Mouse (Mus musculus) adrenal gland, postnatal 36 days (tissue): Measurements from ENCODE around the gene Cyp4f17. TPM values are rescaled to one million over a fixed set of nuclear protein-coding genes. Genes with fewer than 3 reads are reported as not detected.
"Not testable (repeated sequence)": the region's sequence is repeated elsewhere in the genome, so short reads cannot be mapped to it uniquely, and the experiment has no call there.

Experiments
- DNase-seq, 2 experiments: peaks; one replicate each; pipeline ENCODE4 v3.0.0; 2021; ENCODE audit warnings: mixed read lengths in 1 of 2
- long read RNA-seq, 2 experiments: library from polyadenylated mRNA; stranded (forward); transcript quantifications; one replicate each; pipeline ENCODE4 v2.0.0; 2021; ENCODE audit warnings: borderline sequencing depth in 2 of 2
- total RNA-seq, 2 experiments: library from RNA; stranded (reverse); gene quantifications; 2 replicates each; pipeline ENCODE4 v1.2.3; 2021

The Cyp4f17 gene
- total RNA-seq = 1 to 10 TPM; 6.9 to 8.8 TPM
- long read RNA-seq, experiment 1, partial matches to known transcripts = 0 of 4 reads
- long read RNA-seq, experiment 1, other reads (novel, unspliced or antisense) = 2 of 4 reads
- long read RNA-seq, experiment 2, partial matches to known transcripts = 1 of 4 reads
- long read RNA-seq, experiment 2, other reads (novel, unspliced or antisense) = 2 of 4 reads

DNA sequence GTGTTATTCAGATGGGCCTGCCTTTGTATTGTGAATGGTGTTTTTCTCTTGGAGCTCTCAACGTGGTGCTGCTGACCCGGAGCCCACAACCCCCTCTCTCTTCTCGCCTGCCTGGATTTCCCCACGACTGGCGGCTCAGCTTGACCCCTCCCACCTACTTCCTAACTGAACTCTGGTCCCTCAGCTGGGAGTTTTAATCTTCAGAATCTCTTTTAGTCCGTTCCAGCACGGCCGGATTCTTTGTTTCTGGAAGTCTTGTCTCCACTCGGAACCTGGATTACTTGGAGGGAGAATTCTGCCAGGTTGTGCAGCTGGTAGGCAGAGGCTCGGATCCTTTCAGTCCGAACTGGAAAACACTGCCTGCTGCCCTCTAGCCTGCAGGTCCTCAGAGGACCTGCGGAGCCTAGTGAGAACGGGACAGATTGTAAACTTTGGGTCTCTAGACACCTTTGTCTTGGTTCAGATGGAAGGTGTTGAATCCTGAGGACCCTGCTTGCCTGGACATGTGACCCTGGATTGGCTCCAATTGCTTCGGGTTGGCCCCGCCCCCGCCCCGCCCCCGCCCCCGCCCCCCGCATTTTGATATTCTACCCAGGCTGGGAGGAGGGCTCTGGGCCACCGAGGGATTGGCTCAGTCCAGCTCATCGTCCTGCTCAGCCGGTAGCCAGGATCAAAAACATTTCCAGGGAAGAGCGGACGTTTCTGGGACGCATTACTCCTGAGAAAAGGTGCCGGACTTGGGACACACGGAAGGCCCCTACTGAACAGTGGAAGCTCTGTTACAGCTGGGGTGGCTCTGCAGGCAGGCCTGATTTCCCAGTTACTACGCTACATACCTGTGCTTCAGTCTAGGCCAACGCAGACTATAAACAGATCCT is at the start of gene Cyp4f17:
TSS of gene Cyp4f17 (plus strand) at position 200 of the 878 bp plus-strand sequence.
- peak; percentile 50 to 72 for DNase-seq

DNA sequence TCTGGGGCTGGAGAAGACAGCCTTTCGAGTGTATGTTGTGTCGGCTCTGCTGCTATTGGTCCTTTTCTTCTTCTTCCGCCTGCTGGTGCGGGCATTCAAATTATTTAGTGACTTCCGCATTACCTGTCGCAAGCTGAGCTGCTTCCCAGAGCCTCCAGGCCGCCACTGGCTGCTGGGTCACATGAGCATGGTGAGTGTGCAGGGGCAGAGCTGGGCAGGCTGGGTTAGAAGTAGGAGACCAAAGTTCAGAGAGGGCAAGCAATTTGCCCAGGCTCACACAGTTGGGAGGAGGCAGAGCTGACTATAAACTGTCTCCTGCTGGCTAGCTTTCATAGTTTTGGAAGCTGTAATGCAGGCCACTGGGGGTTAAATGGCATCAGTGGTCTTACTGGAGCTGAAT is 37.4 kb upstream of the Cyp4f17 start:
- DNase-seq = no peak

DNA sequence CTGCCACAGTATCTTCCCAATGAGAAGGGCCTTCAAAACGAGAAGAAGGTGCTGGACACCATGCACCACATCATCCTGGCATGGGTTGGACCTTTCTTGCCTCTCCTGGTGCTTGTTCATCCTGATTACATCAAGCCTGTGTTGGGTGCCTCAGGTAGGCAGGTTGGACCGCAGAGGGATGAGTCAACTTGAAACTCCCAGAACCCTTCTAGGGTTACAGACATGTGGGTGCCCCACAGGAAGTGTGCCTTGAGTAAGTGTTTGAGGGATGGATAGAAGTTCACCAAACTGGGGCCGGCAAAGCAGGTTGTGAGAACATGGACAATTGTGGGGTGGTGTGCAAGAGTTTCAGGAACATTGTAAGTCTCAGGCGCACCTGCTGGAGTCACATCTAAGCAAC is 35.1 kb upstream of the Cyp4f17 start:
- DNase-seq = no peak

DNA sequence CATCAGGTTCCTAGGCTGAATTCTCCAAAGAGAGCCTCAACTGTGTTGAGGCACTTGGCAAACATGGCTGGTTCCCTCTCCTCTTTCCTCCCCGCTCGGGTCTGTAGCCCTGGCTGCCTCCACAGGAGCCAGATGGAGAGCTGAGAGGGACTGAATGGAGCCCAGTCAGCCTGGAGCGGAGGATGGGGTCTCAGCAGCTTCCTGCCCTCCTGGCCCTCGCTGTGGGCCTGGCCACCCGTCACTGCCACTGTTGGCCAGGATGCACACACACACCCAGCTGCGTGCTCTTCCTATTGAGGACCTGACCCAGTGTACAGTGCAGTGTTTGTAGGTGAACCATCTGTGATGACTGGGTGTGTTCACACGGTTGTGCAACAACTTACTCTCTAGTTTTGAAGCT is 33.7 kb upstream of the Cyp4f17 start:
- no peak for DNase-seq

DNA sequence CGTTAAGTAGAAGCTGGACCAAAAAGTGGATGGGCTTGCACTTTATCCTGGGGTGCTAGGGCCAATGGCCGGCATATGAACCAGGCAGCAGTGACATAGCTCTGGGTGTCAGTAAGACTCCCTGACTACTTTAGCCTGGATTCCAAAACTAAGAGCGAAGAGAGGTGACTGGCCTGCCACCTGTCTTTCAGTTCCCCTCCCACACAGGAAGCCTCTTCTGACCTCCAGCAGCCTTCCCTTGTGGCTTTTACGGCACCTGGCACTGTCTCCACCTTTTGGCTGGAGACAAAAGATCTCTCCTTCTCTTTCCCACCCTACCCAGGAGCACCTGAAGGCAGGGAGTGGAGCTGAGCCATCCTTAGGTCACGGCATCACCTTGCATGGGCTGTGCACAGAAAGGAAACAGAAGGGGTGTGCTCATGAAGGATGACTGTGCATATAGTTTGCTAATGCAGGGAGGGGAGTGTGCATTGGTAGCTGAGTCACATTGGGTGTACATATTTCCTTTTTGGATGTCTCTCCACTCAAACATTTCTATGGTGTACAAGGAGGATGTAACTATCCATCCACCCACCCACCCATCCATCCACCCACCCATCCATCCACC is 30.8 kb upstream of the Cyp4f17 start:
- DNase-seq = no peak

DNA sequence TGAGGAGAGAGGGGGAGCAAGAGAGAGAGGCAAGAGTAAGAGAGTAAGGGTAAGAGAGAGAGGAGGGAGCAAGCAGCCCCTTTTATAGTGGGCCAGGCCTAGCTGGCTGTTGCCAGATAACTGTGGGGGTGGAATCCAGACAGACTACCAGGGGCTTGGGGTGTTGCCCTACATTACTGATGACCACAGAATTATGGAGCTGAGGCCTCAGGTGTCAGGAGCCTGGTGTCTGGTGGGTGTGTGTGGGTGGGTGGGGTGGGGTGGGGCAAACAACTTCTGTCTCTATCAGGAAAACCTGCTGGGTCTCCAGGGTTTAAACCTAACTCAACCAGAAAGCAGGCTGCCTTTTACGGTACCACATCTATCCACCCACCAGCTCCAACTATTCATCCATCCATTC is 28.6 kb upstream of the Cyp4f17 start:
- no peak for DNase-seq

DNA sequence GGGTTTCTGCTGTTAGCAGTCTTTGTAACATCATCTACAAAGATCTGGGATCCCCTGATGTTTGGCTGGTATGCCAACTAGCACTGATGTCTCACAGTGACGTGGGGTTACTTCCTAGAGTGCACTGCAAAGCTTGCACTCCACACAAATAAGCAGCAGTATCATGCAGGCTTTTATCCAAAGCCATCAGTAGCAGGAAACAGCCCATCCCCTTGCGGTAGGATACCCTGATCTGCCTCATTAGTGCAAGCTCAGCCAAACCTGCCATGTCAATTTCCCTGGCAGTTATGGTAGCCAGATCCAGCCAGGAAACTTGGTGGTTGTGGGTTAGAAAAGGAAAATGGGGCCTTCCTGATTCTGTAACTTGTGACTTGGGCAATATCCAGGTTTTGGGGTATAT is 27.1 kb upstream of the Cyp4f17 start:
- no peak for DNase-seq

DNA sequence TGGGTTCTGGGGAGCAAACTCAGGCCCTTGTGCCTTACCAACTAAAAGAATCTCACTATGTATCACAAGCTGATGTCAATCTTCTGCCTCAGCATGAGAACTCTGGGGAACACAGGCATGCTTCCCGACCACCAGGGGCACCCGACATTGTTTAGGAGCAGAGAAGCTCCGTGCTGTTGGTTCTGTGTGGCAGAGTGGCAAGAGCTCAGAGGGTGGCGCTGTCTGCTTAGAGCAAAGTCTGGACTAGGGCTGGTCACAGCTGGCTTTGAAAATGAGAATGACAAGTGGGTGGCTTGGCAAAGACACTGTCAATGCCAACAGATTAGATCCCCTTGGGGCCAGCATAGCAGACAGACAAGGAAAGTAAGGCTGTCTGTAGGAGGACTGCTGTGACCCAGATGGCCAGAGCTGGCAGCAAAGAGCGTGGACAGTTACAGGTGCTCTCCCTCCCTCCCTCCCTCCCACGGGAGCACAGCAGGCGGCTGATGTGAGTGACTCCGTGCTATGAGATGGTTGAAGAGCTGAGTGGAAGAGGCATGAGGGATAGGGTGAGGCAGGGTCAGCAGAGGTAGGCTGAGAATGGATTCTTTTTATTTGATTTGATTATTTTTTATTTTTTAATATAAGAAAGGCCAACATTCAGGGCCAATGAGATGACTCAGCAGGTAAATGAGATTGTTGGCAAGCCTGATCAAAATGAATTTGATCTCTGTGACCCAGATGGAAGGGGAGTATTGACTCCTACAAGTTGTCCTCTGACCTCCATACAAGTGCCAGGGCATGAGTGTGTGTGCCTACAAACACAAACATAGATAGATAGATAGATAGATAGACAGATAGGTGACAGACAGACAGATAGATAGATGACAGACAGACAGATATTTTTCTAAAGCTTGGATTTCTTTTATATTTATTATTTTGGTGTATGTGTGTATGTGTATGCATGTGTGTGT is 26.0 kb upstream of the Cyp4f17 start:
- DNase-seq = peak; percentile 19 to 27

DNA sequence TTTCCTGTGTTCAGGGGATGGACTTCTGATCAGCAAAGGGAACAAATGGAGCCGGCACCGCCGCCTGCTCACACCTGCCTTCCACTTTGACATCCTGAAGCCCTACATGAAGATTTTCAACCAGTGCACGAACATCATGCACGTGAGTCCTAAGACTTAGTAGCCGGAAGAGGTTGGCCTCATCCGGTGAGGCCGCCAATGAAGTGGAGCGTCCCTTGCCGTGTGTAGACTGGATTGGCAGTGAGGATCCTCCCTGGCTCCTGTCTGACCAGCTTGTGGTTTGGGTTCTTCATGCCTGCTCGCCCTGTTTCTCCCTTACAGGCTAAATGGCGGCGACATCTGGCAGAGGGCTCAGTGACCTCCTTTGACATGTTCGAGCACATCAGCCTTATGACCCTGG is 24.1 kb upstream of the Cyp4f17 start:
- no peak for DNase-seq

DNA sequence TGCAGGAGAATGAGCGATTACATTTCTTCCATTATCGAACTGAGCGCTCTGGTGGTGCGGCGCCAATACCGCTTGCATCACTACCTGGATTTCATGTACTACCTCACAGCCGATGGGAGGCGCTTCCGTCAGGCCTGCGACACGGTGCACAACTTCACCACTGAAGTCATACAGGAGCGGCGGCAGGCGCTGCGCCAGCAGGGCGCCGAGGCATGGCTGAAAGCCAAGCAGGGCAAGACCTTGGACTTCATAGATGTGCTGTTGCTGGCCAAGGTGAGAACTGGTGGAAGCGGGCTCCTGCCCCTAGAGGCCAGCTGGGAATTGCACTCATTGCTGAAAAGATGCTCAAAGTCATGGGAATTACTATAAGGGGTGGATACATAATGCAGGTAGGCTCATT is 22.6 kb upstream of the Cyp4f17 start:
- DNase-seq = peak; percentile 93 to 95

DNA sequence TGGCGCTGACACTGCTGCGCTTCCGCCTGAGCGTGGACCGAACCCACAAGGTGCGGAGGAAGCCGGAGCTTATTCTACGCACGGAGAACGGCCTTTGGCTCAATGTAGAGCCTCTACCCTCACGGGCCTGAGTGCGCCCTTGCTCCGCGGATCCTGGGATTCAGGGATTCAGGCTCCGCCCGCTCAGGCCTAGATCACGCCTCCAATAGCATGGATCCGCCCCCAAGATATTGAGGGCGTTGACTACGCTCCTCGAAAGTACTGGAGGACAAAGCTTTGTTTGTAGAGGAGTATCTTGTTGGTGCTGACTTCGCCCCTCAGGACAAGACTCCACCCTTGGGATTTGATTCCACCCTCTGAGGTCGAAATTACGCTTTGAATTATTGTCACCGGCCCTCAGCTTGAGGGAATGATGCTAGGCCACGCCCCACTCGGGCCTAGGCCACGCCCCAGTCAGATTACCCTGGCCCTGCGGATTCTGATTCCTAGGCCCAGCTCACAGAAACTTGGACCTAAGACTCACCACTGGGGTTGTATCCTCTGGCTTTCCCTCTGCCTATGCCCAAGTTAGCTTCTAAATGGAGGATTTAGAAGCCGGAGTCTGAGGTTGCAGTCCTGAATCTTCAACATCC is 13.4 kb upstream of the Cyp4f17 start:
- DNase-seq = peak; percentile 36 to 38

DNA sequence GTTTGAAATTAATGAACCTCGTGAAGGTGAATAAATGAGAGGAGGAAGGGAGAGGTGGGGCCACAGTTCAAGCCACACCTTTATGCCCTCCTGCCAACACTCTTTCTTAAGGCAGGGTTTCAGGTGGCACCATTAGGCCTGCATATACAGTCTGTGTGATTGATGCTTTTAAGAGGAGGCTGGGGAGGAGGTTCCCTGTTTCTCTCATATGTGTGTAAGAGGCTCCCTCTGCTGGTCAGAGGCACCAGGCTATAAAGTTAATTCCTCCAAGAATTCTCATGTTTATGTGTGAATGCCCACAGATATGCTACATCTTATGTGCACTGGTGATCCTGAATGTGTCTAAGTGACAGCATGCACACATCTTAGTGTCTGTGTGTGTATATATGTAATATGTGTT is 11.2 kb upstream of the Cyp4f17 start:
- peak; percentile 68 to 82 for DNase-seq

DNA sequence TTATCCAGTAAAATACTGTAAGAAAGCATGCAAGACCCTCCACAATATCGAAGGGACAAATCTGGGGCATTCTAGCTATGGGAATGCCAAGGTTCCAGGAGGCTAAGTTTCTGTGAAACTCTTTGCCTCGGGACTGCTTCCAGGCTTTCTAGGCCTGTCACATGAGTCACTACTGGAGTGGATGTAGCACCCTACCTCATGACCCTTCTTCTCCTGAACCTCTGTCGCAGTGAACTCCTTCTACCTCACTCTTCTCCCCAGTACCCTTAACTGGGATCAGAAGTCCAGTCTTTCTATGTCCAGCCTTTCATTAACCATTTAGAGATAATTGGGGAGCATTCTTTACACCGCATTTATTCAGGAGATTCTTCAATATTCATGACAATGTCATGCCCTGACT is 5.3 kb upstream of the Cyp4f17 start:
- peak; percentile 21 to 48 for DNase-seq

DNA sequence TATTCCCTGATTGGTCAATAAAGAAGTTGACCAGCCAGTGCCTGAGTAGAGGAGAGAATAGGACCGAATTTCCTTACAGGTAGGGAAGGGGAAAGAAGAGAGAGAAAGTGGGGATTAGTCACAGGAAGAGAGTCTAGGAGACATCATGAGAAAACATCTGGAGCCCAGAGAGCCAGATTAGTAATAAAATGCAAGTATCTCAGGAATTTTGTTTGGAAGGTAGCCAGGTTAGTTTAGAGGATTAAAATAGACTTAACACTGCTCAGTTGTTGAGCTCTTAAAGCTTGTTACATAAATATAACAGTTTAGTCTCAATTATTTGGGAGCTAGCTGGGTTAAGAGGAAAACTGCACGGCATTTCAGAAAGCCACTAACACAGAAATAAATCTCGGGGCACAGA is 4.8 kb upstream of the Cyp4f17 start:
- no peak for DNase-seq

DNA sequence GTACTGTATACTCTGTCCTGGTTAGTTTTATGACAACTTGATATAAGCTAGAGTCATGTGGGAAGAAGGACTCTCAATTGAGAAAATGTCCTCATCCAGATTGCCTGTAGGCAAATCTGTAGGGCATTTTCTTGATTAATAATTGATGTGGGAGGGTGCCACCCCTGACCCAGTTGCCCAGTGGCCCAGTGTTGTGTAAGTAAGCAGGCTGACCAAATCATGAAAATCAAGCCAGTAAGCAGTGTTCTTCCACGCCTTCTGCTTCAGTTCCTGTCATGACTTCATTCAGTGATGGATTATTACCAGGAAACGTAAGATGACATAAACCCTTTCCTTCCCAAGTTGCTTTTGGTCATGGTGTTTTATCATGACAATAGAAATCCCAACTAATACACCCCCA is 2.7 kb upstream of the Cyp4f17 start:
- no peak for DNase-seq

DNA sequence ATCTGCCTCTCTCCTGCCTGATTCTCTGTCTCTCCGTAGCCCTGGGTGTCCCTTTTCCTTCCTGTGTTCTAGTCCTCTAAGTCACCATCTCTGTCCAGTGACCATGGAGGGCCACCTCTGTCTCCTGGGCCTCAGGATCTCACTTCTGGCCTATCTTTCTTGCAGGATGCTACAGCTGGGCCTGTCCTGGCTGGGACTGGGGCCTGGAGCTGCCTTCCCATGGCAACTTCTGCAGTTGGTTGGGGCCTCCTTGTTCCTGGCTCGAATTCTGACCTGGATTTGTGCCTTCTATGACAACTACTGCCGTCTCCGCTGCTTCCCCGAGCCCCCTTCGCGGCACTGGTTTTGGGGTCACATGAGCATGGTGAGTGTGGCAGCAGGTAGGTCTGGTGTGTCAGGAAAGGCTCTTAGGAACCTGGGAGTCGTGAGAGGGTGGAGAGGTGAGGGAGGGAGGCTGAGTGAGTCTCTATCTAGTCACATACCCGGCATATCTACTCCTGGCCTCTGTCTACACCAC is 937 bp downstream of the Cyp4f17 start:
- peak in 1 of 2 experiments; percentile 16 for DNase-seq

DNA sequence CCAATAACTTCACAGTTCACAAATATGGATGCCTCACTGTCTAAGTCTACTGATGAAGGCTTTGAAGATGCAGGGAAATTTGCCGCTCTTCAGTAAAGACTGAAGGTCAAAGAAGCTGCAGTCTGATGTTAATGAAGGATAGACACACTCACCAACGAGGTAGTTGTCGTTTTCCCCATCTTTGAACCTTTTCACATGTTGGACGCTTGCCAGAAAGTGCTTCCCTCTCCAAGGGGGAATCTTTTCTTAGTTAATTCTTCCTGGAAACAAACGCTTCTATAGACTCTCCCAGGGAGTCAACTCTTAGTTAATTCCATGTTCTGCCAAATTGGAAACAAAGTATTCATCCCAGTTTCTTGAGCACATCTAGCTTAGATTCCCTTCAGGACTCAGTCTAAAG is 10.3 kb downstream of the Cyp4f17 start:
- DNase-seq = no peak

DNA sequence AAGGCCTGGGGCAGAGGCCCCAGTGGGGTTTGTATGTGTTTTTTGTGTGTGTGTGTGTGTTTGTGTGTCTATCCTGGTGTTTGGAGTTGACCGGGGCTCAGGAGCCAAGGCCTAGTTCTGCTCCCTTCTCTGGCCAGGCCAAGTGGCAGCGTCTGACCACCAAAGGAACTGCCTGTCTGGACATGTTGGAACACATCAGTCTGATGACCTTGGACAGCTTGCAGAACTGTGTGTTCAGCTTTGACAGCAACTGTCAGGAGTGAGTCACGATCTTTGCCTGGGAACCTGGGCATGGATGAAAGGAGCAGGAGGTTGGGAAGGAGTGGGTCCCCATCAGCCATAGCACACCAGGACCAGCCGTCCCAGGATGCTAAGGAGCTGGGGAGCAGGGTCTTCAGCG is 16.1 kb downstream of the Cyp4f17 start:
- DNase-seq = peak; percentile 60 to 75

DNA sequence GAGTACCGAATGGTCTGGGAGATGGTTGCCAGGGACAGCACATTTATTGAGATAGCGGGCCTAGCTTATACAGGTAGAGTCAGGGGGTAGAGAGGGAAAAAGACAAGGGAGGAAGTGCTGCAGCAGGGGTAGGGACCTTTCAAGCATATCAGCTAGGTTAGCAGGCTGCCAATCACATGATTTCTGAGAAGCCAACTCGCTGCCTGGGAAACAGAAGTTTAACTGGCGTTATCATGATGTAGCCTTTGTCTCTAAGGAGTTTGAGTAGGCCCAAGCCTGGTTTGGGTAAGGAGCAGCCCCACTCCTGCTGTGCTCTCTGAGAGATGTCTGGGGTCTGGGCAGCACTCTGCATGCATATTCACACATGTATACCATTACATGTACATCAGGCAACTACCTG is 16.5 kb downstream of the Cyp4f17 start:
- no peak for DNase-seq

DNA sequence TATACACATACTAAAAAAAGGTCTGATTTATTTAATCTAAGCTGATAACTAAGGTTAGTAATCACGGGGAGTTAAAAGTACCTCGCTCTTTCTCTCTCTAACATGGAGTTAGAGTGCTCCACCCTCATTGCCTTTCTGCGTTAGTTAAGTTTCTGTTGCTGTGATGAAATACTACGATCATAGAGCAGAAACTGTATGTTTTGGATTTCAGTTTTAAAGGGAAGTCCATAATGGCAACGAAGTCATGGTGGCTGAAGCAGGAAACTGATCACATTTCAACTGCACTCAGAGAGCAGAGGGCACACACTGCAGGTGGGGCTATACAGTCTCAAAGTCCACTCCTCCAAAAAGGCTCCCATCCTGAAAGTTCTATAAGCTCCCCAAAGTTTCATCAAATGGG is 17.0 kb downstream of the Cyp4f17 start:
- no peak for DNase-seq

DNA sequence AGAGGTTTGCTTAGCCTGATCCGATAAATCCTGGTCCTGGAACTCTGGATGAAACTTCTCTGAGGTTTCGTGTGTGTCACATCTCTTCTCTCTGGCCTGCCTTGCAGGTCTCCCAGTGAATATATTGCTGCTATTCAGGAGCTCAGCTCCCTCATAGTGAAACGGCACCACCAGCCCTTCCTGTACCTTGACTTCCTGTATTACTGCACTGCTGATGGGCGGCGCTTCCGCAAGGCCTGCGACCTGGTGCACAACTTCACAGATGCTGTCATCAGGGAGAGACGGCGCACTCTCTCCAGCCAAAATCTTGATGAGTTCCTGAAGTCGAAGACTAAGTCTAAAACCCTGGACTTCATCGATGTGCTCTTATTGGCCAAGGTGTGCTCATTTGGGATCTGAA is 18.0 kb downstream of the Cyp4f17 start:
- no peak for DNase-seq

DNA sequence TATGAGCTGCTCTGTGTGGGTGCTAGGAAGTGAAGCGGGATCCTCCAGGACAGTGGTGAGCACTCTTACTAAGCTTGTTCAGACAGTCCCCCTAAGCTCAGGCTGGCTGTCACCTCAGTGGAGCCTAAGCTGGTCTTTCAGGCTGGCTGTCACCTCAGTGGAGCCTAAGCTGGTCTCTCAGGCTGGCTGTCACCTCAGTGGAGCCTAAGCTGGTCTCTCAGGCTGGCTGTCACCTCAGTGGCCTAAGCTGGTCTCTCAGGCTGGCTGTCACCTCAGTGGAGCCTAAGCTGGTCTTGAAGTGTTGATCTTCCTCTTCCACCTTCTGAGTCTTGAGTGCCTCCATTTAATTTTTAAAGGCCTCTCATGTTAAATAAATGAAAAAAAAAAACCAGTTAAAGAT is 20.5 kb downstream of the Cyp4f17 start:
- DNase-seq = not testable (repeated sequence)
